Mouse (Mus musculus) heart, postnatal 0 days (tissue): Measurements from ENCODE around the gene Aco2.

ENCODE experiments used
- CTCF ChIP-seq: IDR thresholded peaks from 2 replicates; pipeline ENCODE4 v1.5.1; 2016; ENCODE audit warnings: antibody characterized with exemption, control low read depth, low read depth
- EP300 ChIP-seq: IDR thresholded peaks from 2 replicates; pipeline ENCODE4 v1.6.1; 2016; ENCODE audit warnings: antibody characterized with exemption, low read depth

DNA sequence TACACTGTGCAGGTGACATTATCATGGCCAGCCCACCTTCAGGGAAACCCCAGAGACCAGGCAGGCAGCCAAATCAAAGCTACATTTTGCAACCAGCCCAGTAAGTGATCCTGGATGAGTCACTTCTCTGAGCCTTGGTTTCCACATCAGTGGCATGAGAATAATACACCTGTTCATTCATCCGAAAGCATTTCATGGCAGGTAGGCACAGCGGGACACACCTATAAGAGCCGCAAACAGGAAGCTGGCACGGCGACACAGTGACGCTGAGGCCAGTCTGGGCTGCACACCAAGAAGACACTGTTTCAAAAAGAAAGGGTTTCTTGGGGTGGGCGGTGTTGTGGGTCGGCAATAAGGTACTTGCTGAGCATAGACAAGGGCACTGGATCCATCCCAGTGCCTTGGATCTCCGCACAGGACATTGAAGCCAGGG, 82.1 kb downstream of the Aco2 start:
- no peak for TF ChIP-seq CTCF
- TF ChIP-seq EP300 = no peak
